Mouse (Mus musculus): ENCODE measurements around the gene Pex16.
"Not testable (repeated sequence)": the region's sequence is repeated elsewhere in the genome, so short reads cannot be mapped to it uniquely, and the experiment has no call there.

The Pex16 gene

GRCm38 (mm10) chr2:92388081-92388517, 13.6 kb downstream of the Pex16 start:
- no peak for DNase-seq (ENCODE audit: low read depth, low spot score)

GRCm38 (mm10) chr2:92388891-92389641, 14.6 kb downstream of the Pex16 start:
- DNase-seq (ENCODE audit: low read depth, low spot score): peak; percentile 97

GRCm38 (mm10) chr2:92389645-92390044, 15.2 kb downstream of the Pex16 start:
- no peak for DNase-seq (ENCODE audit: low read depth, low spot score)

- no peak for DNase-seq (ENCODE audit: low read depth, low spot score)
Measured at GRCm38 (mm10) chr2:92390206-92390930, 15.9 kb downstream of the Pex16 start.

DNA sequence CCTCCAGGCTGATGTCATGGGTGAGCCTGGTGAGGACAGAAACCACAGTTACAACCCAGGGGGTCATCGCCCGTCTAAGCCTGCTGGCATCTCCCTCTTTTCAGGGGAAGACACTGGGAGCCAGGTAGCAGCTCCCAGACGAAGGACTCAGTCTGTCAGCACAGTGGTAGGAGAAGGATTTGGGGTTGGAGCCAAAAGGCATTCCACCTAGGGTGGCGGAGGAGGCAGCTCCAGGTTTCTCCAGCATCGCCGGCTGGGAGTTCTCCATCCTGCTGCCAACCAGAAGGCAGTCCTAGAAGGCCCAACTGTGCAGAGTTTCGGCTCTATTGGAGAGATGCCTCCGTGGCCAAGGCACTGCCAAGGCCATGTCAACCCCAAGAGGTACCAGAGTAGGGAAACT, 16.6 kb downstream of the Pex16 start:
- DNase-seq (ENCODE audit: low read depth, low spot score): no peak

DNA sequence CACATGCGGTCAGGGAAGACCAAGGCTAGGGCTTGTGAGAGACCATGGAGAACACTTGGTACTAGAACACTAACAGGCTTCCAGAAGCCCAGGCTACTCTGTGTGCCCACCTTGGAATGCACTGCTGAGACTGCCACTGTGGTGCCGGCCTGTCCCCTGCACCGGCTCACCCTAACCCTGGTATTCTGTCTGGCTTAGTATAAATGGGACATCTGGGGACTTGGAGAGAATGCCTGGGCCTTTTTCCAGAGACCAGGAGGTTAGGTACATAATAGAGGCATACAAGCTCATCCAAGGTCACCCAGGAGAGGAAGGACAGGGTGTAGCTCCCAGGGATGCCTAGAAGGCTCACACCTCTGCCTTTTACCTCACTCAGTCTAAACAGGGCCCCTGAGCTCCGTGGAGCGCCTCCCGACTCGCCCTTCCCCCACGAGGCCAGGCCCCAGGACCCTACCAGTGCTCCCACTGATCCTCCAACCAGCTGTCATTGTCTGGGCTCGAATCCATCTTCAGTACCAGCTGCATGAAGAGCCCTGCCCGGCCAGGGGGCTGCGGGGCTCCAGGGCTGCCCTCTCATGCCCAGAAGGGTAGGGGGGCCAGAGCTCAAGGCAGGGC, 17.3 kb downstream of the Pex16 start:
- DNase-seq (ENCODE audit: low read depth, low spot score): no peak

GRCm38 (mm10) chr2:92392318-92393264, 18.1 kb downstream of the Pex16 start:
- DNase-seq (ENCODE audit: low read depth, low spot score): no peak

- DNase-seq (ENCODE audit: low read depth, low spot score): no peak
Measured at GRCm38 (mm10) chr2:92395535-92395934, 21.1 kb downstream of the Pex16 start.

DNA sequence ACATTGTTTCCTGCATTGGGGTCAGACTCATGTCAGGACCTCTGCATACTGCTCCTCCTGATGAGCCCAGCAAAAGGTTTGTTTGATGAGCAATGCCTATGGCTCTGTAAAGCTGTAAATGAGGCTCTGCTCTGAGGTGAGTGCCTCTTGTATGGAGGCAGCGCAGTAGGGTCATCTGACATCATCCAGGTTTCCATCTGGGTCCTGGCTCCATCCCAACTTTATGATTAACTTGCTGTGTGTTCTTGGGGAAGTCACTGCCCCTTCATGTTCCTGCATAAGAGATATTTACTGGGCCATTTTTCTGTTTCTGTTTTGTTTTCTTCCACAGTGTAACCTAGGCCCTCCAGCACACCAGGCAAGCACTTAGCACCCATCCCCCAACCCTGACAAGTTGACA, 23.0 kb downstream of the Pex16 start:
- no peak for DNase-seq (ENCODE audit: low read depth, low spot score)

DNA sequence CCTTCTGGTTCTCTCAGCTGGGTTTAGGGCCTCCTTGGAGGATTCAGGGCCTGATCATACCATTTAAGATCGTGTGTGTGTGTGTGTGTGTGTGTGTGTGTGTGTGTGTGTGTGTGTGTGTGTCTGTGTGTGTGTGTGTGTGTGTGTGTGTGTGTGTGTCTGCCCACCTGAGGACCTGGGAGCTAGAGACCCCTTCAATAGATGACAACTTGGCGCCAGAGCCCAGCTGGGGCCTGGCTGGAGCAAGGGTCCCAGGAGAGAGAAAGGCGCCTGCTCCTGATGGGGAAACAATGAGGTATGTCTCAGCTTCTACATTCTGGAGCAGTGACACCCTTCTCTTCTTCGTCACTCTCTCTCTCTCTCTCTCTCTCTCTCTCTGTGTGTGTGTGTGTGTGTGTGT, 25.4 kb downstream of the Pex16 start:
- DNase-seq (ENCODE audit: low read depth, low spot score): not testable (repeated sequence)

DNA sequence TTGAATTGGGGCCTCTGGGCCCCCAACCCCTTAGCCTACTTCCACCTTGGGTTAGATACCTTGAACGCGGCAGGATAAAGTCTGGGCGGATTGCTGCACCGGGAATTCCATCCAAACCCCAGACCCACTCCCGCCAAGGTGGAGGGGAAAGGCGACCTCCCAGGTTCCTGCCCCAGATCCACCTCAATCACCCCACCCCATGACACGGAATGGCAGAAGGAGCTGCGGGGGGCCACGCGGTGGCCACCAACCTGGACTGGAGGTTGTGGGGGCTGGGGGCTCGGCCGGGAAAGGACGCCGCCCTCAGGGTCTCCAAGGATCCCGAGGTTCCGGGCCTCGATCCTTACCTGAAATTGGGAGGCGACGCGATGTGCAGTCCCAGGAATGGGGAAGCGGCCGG, 26.2 kb downstream of the Pex16 start:
- DNase-seq (ENCODE audit: low read depth, low spot score): no peak

- no peak for DNase-seq (ENCODE audit: low read depth, low spot score)
Measured at GRCm38 (mm10) chr2:92401091-92401561, 26.6 kb downstream of the Pex16 start, which contains the start of gene Mapk8ip1. TSS of gene Mapk8ip1 (minus strand) at chr2:92401263.

GRCm38 (mm10) chr2:92402591-92403326, 28.3 kb downstream of the Pex16 start:
- DNase-seq (ENCODE audit: low read depth, low spot score): no peak

GRCm38 (mm10) chr2:92403776-92404319, 29.4 kb downstream of the Pex16 start:
- DNase-seq (ENCODE audit: low read depth, low spot score): no peak

DNA sequence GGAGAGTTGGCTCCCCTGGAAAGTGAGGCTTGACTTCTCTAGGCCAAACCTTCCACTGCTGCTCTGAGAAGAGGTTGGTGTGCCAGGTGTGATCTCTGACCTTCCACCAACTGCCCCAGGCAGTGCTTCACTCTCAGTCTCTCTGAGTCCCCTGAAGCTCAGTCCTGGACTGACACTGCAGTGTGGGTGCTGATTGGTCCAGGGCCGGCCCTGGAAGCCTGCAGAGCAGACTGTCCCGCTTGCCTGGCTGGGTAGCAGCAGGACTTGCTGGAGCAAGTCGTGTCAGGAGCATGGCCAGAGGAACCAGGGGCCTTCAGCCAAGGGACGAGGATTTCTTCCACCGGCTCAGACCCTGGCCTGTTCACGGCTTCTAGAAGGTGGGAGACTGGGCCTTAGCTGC, 30.3 kb downstream of the Pex16 start:
- DNase-seq (ENCODE audit: low read depth, low spot score): no peak

GRCm38 (mm10) chr2:92405687-92406086, 31.2 kb downstream of the Pex16 start:
- DNase-seq (ENCODE audit: low read depth, low spot score): no peak

DNA sequence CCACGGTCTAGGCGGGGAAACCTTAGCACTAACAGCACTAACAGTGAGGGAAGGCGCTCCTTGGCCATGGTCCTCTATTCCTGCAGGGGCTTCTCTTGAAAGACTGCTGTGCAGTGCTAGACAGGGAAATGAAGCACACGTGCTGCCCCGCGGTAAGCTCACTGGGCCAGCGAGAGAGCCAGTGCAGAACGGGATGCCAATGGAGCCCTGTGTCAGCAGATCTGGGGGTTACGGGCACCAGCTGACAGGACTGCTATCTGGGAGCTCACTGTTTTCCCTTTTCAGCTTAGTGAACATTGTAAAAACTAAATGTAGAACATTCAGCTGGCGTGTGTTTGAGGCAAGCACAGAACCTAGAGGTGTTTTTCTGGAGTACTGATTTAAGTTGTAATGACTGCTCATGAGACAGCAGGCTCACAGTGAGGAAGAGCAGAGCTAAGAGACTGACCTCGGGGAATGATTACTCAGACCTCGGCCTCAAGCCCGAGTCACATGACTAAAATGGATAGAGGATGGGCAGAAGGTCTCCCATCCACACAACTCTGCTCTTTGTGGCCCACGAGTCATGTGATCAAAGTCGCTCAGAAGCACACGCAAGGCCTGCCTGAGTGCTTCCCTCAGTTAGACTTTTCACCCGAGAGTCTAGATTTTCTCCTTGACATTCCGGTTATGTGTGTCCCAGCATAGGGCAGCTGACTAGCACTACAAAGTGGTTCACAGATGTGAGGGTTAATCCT, 34.0 kb downstream of the Pex16 start:
- no peak for DNase-seq (ENCODE audit: low read depth, low spot score)

DNA sequence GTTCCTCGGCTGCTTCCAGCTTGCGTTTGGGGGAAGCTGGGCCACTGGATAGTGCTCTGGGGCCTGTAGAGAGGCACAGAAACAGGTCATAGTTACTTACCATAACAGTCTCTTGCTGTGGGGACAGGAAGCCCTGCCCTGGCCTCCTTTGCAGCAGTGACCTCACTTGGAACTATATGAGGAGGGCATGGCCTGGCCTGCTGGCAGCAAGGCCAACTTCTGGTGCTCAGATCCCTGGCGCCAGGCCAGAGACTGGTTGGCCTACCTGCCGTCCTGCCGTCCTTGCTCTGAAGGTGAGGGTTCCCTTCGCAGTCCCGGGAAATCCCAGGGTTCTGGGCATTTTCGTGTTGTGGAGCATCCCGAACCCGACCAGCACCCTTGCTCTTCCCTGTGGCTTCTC, 37.2 kb downstream of the Pex16 start:
- DNase-seq (ENCODE audit: low read depth, low spot score): no peak

DNA sequence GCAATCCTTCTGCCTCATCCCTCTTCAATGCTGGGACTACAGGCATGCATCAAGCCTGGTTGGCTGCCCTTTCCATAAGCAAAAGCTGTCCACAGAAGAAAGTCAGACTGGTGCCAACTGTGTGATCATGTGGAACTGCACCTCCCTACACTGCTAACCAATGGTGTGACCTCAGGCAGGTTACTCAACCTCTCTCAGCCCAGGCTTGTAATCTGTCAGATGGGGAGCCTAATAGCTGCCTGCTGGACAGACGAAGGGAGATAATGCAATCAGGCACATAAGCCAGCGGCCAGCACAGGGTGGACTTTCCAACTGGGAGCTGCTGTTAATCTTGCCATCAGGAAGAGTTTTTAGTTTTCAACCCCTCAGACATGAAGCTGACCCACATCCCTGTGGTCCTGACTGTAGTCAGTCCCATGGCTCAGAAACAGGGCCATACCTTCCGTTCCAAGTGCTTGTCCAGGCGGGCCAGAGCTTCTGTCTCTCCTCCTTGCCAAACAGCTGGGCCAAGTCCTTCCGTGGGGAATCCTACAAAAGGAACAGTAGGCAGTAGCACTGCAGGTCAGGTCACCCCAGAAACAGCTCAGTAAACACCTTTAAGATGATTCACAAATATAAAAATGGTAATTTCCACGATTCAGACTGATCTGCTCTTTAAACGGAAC, 47.4 kb downstream of the Pex16 start:
- DNase-seq (ENCODE audit: low read depth, low spot score): no peak
